Mouse (Mus musculus) cerebellum, adult 2 months (tissue): Measurements from ENCODE around the gene Slfn5.
"Not testable (repeated sequence)": the region's sequence is repeated elsewhere in the genome, so short reads cannot be mapped to it uniquely, and the experiment has no call there.

Experiments used
- CTCF ChIP-seq: fragments of 200-500 bp; IDR thresholded peaks from 2 replicates; pipeline ENCODE4 v1.5.1; 2011; ENCODE audit warnings: low read depth, mild to moderate bottlenecking, control low read depth, low read length, moderate library complexity, borderline replicate concordance; ENCODE audit not compliant: insufficient read depth
- POLR2A ChIP-seq: fragments of 200-500 bp; IDR thresholded peaks from 2 replicates; pipeline ENCODE4 v1.6.1; 2011; ENCODE audit warnings: low read length, control low read depth, borderline replicate concordance; ENCODE audit not compliant: insufficient read depth

GRCm38 (mm10) chr11:82931161-82931560, 20.0 kb upstream of the Slfn5 start:
- TF ChIP-seq CTCF, POLR2A: not testable (repeated sequence)
